Mouse (Mus musculus) urinary bladder, adult 18-20 months (tissue): ENCODE measurements around the gene Set.
"Not testable (repeated sequence)": the region's sequence is repeated elsewhere in the genome, so short reads cannot be mapped to it uniquely, and the experiment has no call there.

ENCODE experiments used
- DNase-seq, 2 experiments: peaks; one replicate each; pipeline ENCODE4 v3.0.0; 2022; ENCODE audit warnings: low spot score in 2 of 2, mixed read lengths in 2 of 2

The Set gene

GRCm38 (mm10) chr2:30057223-30057904, at the start of gene Set:
Gene Set (plus strand): TSS chr2:30057378.
- DNase-seq, result no peak

- no peak for DNase-seq
These were observed 48.1 kb upstream of the Set start for GRCm38 (mm10) chr2:30009101-30009500.

- DNase-seq, result no peak
These were observed 46.3 kb upstream of the Set start for GRCm38 (mm10) chr2:30010840-30011281.

GRCm38 (mm10) chr2:30014326-30014966, 42.7 kb upstream of the Set start:
- DNase-seq, result no peak

GRCm38 (mm10) chr2:30025454-30025853, 31.7 kb upstream of the Set start:
- no peak for DNase-seq

- no peak for DNase-seq
These were observed 30.2 kb upstream of the Set start for GRCm38 (mm10) chr2:30026997-30027396.

GRCm38 (mm10) chr2:30032244-30032846, 24.8 kb upstream of the Set start:
- DNase-seq, result no peak

- DNase-seq, result no peak
These were observed 24.2 kb upstream of the Set start for GRCm38 (mm10) chr2:30032957-30033356.

GRCm38 (mm10) chr2:30037762-30038161, 19.4 kb upstream of the Set start:
- no peak for DNase-seq

- no peak for DNase-seq
These were observed 18.8 kb upstream of the Set start for GRCm38 (mm10) chr2:30038370-30038769.

GRCm38 (mm10) chr2:30039687-30040086, 17.5 kb upstream of the Set start:
- no peak for DNase-seq

GRCm38 (mm10) chr2:30042445-30042844, 14.7 kb upstream of the Set start:
- DNase-seq, result peak; percentile 50 to 72

GRCm38 (mm10) chr2:30044550-30044949, 12.6 kb upstream of the Set start:
- DNase-seq, result no peak

GRCm38 (mm10) chr2:30047127-30047526, 10.1 kb upstream of the Set start:
- DNase-seq, result no peak

- DNase-seq, result no peak
These were observed 9.1 kb upstream of the Set start for GRCm38 (mm10) chr2:30048101-30048501.

GRCm38 (mm10) chr2:30048699-30049388, 8.3 kb upstream of the Set start, which contains the start of gene Wdr34:
Gene Wdr34 (minus strand): TSS chr2:30048881.
- DNase-seq, result peak; percentile 96 to 98

- DNase-seq, result no peak
These were observed 7.3 kb upstream of the Set start for GRCm38 (mm10) chr2:30049831-30050230.

GRCm38 (mm10) chr2:30051992-30052761, 5.0 kb upstream of the Set start:
- no peak for DNase-seq

- not testable (repeated sequence) for DNase-seq
These were observed 1.9 kb upstream of the Set start for GRCm38 (mm10) chr2:30055310-30055709.

- DNase-seq, result no peak
These were observed 442 bp upstream of the Set start for GRCm38 (mm10) chr2:30056736-30057135.

GRCm38 (mm10) chr2:30058418-30058817, 1.2 kb downstream of the Set start:
- no peak for DNase-seq
